Mouse (Mus musculus): Measurements from ENCODE around the gene Olfr1358. TPM values are rescaled to one million over a fixed set of nuclear protein-coding genes. Genes with fewer than 3 reads are reported as not detected.

The Olfr1358 gene
- total RNA-seq, 2 experiments from 2014 or later = not detected

DNA sequence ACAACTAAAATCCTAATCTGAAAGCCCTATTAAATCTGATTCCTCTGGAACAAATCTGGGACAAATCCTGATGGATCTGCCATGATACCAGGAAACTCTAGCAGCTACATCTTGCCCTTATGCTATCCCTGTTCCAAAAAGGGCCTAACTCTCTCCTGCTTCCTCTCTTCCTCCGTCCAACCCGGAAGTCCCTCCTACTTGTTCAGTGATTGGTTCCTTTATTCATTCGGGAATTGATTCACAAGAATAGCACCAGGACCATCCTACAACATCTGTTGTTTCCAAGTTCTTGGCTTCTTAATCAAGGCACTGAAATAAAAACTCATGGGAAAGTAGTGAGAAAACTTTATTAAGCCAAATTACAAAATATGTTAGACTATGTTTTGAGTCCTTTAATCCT, 52.0 kb downstream of the Olfr1358 start:
- DNase-seq (ENCODE audit: extremely low spot score in 1 of 2, low spot score in 1 of 2) = no peak

- DNase-seq (ENCODE audit: extremely low spot score in 1 of 2, low spot score in 1 of 2) = no peak
Measured at GRCm38 (mm10) chr10:78569686-78570085, 52.5 kb downstream of the Olfr1358 start.

Small RNA genes within 50 kb of the gene (microRNA-seq; reads per million reads assigned to microRNA genes)
- gene Gm27541 = 0 reads per million in 2 experiments

Other genes with a start within 250 kb of the Olfr1358 start
- 100 to 1,000 TPM; 233 TPM for gene Agpat3, start 164.9 kb upstream of the Olfr1358 start, total RNA-seq (2021)
- gene Rrp1, start 104.4 kb upstream of the Olfr1358 start, total RNA-seq (2021) = 100 to 1,000 TPM; 332 to 335 TPM
- gene Cstb, start 91.8 kb upstream of the Olfr1358 start, total RNA-seq (2021) = 10 to 100 TPM; 38.7 to 40.7 TPM
- 10 to 100 TPM; 88.2 to 97.2 TPM for gene Pdxk, start 52.5 kb upstream of the Olfr1358 start, total RNA-seq (2021)
- gene Ilvbl, start 56.9 kb downstream of the Olfr1358 start, total RNA-seq (2021) = 10 to 100 TPM; 22.7 to 28.5 TPM
- 1 to 10 TPM; 5.9 to 6.3 TPM for gene Syde1, start 74.5 kb downstream of the Olfr1358 start, total RNA-seq (2021)
- gene Olfr1357, start 100.6 kb downstream of the Olfr1358 start, total RNA-seq (2021) = not detected
- not detected for gene Casp14, start 200.9 kb downstream of the Olfr1358 start, total RNA-seq (2021)
- gene Ccdc105, start 235.6 kb downstream of the Olfr1358 start, total RNA-seq (2021) = under 1 TPM; 0.42 to 0.47 TPM

Data from layer of hippocampus, postnatal 25 days (tissue).